Mouse (Mus musculus) neural tube, embryonic 14.5 days (tissue): ENCODE measurements around the gene Prnd. TPM values are rescaled to one million over a fixed set of nuclear protein-coding genes. Genes with fewer than 3 reads are reported as not detected.

Experiments used
- ATAC-seq: fragments of 200-750 bp; cut with Nextera tagmentation; 2 replicates; pipeline ENCODE4 v1.8.0; 2017; ENCODE audit warnings: low read depth, mild to moderate bottlenecking, moderate TSS enrichment, moderate library complexity
- H3K27ac ChIP-seq: fragments of 300-500 bp; sonication (generic); 2 replicates; pipeline ENCODE4 v1.5.1; 2014; ENCODE audit warnings: low read depth, mild to moderate bottlenecking, control low read depth, low read length, moderate library complexity, mixed read lengths
- H3K27me3 ChIP-seq: fragments of 300-500 bp; sonication (generic); 2 replicates; pipeline ENCODE4 v1.6.1; 2014; ENCODE audit warnings: low read length; ENCODE audit not compliant: control insufficient read depth, insufficient read depth
- H3K36me3 ChIP-seq: fragments of 300-500 bp; sonication (generic); 2 replicates; pipeline ENCODE4 v1.6.1; 2014; ENCODE audit warnings: low read length, mixed read lengths; ENCODE audit not compliant: control insufficient read depth, insufficient read depth
- H3K4me1 ChIP-seq: fragments of 300-500 bp; sonication (generic); 2 replicates; pipeline ENCODE4 v1.6.1; 2014; ENCODE audit warnings: low read length; ENCODE audit not compliant: control insufficient read depth, insufficient read depth
- H3K4me2 ChIP-seq: fragments of 300-500 bp; sonication (generic); 2 replicates; pipeline ENCODE4 v1.6.1; 2014; ENCODE audit warnings: mild to moderate bottlenecking, low read depth, low read length, control low read depth
- H3K4me3 ChIP-seq: fragments of 300-500 bp; sonication (generic); 2 replicates; pipeline ENCODE4 v1.5.1; 2014; ENCODE audit warnings: low read depth, low read length, control low read depth, mixed read lengths
- H3K9ac ChIP-seq: fragments of 300-500 bp; sonication (generic); replicated peaks from 2 replicates; pipeline ENCODE4 v1.6.1; 2014; ENCODE audit warnings: low read depth, mild to moderate bottlenecking, control low read depth, low read length, mixed read lengths
- H3K9me3 ChIP-seq: fragments of 300-500 bp; sonication (generic); 2 replicates; pipeline ENCODE4 v1.6.1; 2016; ENCODE audit warnings: low read length; ENCODE audit not compliant: control insufficient read depth
- WGBS: fragments of 180-500 bp; shearing (Covaris S2); extraction: QIAGEN DNeasy Blood & Tissue Kit; methylation state at CpG from one replicate; pipeline ENCODE4 v1.1.7; 2014; 5-methylcytosine and 5-hydroxymethylcytosine counted together
- polyA plus RNA-seq: library from polyadenylated mRNA; unstranded; fragments of >200 nt; fragmentation: Nextera tagmentation; extraction: Ambion mirVana; gene quantifications from 2 replicates; pipeline ENCODE4 v1.2.1, GENCODE M21; 2014

The Prnd gene
- polyA plus RNA-seq, 1 experiment from 2014 or later = 4.8 TPM

DNA sequence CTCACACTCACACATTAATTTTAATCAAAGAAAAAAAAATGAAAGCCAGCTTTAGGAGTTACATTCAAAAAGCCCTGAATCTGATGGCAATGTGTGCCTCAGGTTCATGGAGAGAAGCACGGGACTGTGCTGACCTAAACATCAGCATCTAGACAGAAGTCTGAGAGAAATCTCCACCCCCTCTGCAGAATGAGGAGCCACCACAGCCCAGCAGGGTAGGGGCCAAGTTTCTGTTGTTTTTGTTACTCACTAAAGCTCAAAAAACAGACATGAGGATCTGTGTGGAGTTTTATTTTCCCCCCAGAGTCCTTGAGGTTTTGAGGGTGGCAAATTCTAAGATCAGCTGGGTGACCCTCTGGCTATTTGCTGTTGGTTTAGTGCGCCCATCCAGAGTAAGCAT is 37.9 kb downstream of the Prnd start:
- 82% methylated on average over 2 of the region's 2 CpGs for WGBS
- 0 out of 2 replicates have a peak, but pooled peaks cover 3% of the 10 kb centered on the region for H3K4me1 ChIP-seq
- H3K27me3 ChIP-seq = no peaks in the 10 kb centered on the region
- no peaks in the 10 kb centered on the region for H3K9me3 ChIP-seq
- no peaks in the 10 kb centered on the region for H3K36me3 ChIP-seq
- H3K4me3 ChIP-seq = no peak overlapping the region
- no peak overlapping the region for H3K4me2 ChIP-seq
- H3K9ac ChIP-seq = no peak overlapping the region
- H3K27ac ChIP-seq = no peak overlapping the region
- no peak for ATAC-seq

DNA sequence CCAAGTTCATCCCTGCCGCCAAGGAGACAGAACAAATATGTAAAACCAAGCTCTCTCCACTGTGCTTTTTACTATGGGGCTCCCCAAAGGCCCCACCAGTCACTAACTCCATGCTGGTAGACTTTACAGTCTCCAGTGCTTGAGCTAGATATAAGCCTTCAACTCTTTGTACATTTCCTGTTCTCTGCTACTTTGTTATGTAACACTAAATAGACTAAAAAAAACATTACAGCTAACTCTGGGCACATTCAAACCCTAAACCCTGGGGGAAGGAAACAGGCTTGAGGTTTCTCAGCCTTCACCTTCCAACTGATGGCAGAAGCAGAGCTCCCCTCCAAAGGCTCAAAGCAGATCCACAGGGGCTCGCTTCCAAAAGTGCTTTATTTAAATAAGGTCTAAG is 41.8 kb downstream of the Prnd start:
- WGBS = 86% methylated on average over 2 of the region's 2 CpGs
- H3K4me1 ChIP-seq = 0 out of 2 replicates have a peak, but pooled peaks cover 3% of the 10 kb centered on the region
- H3K9ac ChIP-seq = no peak overlapping the region
- H3K27me3 ChIP-seq = no peaks in the 10 kb centered on the region
- H3K36me3 ChIP-seq = peaks cover 13% of the 10 kb centered on the region; the same call in 1 of the 2 replicates
- no peak overlapping the region for H3K4me3 ChIP-seq
- H3K4me2 ChIP-seq = no peak overlapping the region
- no peak overlapping the region for H3K27ac ChIP-seq
- no peaks in the 10 kb centered on the region for H3K9me3 ChIP-seq
- ATAC-seq = no peak

DNA sequence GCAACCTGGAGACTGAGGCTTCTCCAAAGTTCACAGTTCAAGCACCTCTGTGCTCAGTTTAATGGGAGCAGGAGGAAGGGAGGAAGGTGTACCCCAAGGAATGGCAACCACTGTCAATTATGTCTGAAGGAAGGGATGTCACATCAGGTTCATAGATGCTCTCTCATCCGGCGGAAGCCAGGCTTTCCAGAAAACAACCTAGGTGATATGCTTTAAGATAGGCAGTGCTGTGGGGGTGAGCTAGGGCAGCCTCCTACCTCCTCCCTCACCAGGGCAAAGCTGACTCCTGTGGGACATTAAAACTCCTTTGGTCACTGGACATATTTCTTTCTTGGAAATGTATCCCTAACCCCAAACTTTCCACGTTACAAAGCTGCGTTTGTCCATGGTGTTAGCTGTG is 42.5 kb downstream of the Prnd start:
- 87% methylated on average over 4 of the region's 4 CpGs for WGBS
- no peak for ATAC-seq
- Histone ChIP-seq H3K36me3 (peaks cover 13% of the 10 kb centered on the region; the same call in 1 of the 2 replicates), H3K4me3 (no peak overlapping the region), H3K27ac (no peak overlapping the region), H3K9ac (no peak overlapping the region), H3K4me1 (0 out of 2 replicates have a peak, but pooled peaks cover 3% of the 10 kb centered on the region), H3K4me2 (no peak overlapping the region), H3K27me3 (no peaks in the 10 kb centered on the region), H3K9me3 (no peaks in the 10 kb centered on the region)

DNA sequence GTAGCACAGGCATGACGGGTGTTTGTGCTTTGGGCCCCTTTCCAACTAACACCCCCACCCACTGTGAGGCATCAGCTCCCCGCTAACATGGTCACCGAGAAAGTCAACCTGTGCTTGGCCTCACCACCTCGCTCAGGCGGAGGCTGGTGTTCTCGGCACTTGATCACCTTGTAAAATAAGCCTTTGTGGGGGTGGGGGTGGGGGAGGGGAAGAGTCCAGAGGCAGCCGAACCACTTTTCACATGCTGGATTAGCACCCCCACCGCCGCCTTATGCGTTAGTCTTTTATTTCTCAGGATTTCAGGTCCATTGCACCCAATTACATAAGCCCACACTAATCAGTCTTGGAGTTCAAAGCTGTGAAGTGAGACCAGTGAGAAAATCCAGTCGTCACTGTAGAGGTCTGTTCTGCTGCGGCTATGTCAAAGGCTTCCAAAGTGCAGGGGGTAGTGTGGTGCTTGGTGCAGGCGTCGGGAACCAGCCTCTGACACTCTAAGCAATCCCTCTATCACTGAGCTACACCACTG is 43.0 kb downstream of the Prnd start:
- H3K9me3 ChIP-seq = no peaks in the 10 kb centered on the region
- H3K4me2 ChIP-seq = no peak overlapping the region
- no peak overlapping the region for H3K9ac ChIP-seq
- H3K27ac ChIP-seq = no peak overlapping the region
- ATAC-seq = peak; percentile 51; the same call in 1 of the 2 replicates
- H3K4me3 ChIP-seq = no peak overlapping the region
- H3K27me3 ChIP-seq = no peaks in the 10 kb centered on the region
- 0 out of 2 replicates have a peak, but pooled peaks cover 3% of the 10 kb centered on the region for H3K4me1 ChIP-seq
- peaks cover 13% of the 10 kb centered on the region; the same call in 1 of the 2 replicates for H3K36me3 ChIP-seq
- 35% methylated on average over 14 of the region's 14 CpGs for WGBS

DNA sequence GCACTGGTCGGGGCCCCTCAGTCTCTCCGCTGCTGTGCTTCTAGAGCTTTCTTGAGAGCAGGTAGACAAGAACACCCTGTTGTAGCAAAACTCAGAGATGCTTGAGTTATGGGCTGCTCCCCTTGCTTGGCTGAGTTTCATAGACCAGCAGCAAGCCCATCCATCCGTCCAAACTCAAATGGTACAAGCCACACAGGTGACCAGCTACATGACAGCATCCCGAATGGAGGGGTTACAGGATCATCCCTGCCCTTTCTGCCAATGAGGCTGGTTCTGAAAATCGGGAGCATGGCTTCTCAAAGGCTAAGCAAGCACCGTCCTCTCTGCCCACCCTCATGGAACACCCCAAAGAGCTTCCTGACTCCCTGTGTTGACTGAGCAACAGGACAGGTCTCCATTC is 44.3 kb downstream of the Prnd start:
- Histone ChIP-seq H3K9ac (no peak overlapping the region), H3K27me3 (no peaks in the 10 kb centered on the region), H3K4me2 (no peak overlapping the region), H3K36me3 (peaks cover 18% of the 10 kb centered on the region; the same call in 1 of the 2 replicates), H3K4me1 (0 out of 2 replicates have a peak, but pooled peaks cover 3% of the 10 kb centered on the region), H3K27ac (no peak overlapping the region), H3K9me3 (no peaks in the 10 kb centered on the region), H3K4me3 (no peak overlapping the region)
- ATAC-seq = no peak
- 92% methylated on average over 6 of the region's 6 CpGs for WGBS

DNA sequence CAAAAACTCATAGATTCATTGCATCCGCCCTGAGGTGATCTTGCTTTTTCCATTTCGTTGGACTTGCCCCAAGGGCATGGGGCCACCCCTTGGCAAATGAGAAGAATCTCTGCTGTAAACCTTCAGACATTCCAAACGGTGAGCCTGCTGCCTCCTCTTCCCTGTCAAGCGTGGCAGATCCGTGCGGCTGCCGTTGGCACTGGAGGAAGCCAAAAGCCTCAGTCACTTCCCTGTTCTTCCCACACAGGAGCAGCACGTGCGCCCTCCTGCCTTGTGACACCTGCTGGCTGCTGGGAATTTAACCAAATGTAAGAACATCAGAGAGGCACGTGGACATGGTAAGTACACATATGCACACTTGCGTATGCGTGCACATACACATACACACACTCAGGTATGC is 45.1 kb downstream of the Prnd start:
- 0 out of 2 replicates have a peak, but pooled peaks cover 3% of the 10 kb centered on the region for H3K4me1 ChIP-seq
- no peaks in the 10 kb centered on the region for H3K9me3 ChIP-seq
- no peak overlapping the region for H3K4me3 ChIP-seq

DNA sequence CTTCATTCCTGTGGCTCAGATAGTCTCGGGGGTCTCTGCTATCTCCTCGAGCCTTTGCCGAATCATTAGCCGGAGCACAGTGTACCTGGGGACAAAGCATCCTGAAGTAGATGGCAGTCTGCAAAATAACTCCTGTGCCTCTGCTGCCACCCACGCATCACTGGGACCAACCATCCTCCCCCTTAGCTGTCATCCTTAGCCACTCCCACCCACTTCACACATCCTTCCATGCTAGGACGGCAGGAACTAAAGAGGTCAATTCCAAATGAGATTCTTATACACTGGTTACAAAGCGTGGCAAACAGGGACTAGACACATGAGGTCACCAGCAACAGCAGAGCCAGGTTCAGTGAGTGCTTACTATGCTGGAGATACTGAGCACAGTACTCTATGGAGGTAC is 45.7 kb downstream of the Prnd start:
- no peak overlapping the region for H3K27ac ChIP-seq
- WGBS = 86% methylated on average over 7 of the region's 7 CpGs
- no peaks in the 10 kb centered on the region for H3K27me3 ChIP-seq
- H3K9ac ChIP-seq = no peak overlapping the region
- H3K4me2 ChIP-seq = no peak overlapping the region
- peaks cover 21% of the 10 kb centered on the region; the same call in 1 of the 2 replicates for H3K36me3 ChIP-seq
- H3K4me1 ChIP-seq = 0 out of 2 replicates have a peak, but pooled peaks cover 3% of the 10 kb centered on the region
- ATAC-seq = no peak
- H3K4me3 ChIP-seq = no peak overlapping the region
- no peaks in the 10 kb centered on the region for H3K9me3 ChIP-seq

More for the DNA sequence above, 45.1 kb downstream of the Prnd start:
- WGBS = 97% methylated on average over 12 of the region's 12 CpGs
- Histone ChIP-seq H3K27ac (no peak overlapping the region), H3K36me3 (peaks cover 21% of the 10 kb centered on the region; the same call in 1 of the 2 replicates), H3K27me3 (no peaks in the 10 kb centered on the region), H3K4me2 (no peak overlapping the region), H3K9ac (no peak overlapping the region)
- ATAC-seq = no peak

DNA sequence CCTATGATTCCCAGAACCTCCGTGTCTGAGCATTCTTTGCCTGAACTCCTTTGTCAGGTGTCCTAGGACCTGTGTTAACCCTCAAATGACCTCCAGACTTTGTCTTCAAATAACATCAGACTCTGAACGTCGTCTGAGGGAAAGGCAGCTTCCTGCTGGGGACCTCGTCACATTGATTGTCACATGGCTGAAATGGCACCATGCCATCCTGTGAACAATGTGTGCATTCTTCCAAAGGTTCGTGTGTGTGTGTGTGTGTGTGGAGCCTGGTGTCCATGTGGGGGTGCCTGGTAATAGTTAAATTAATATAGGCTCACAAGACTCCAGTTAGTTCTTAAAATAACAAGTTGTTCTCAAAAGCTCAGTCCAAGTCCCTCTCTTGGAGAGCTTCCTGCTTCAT is 46.7 kb downstream of the Prnd start:
- Histone ChIP-seq H3K9me3 (no peaks in the 10 kb centered on the region), H3K9ac (no peak overlapping the region), H3K4me1 (0 out of 2 replicates have a peak, but pooled peaks cover 3% of the 10 kb centered on the region), H3K36me3 (peaks cover 28% of the 10 kb centered on the region; the same call in 1 of the 2 replicates), H3K4me3 (no peak overlapping the region), H3K27me3 (no peaks in the 10 kb centered on the region), H3K27ac (no peak overlapping the region), H3K4me2 (no peak overlapping the region)
- WGBS = 35% methylated on average over 5 of the region's 5 CpGs
- no peak for ATAC-seq

DNA sequence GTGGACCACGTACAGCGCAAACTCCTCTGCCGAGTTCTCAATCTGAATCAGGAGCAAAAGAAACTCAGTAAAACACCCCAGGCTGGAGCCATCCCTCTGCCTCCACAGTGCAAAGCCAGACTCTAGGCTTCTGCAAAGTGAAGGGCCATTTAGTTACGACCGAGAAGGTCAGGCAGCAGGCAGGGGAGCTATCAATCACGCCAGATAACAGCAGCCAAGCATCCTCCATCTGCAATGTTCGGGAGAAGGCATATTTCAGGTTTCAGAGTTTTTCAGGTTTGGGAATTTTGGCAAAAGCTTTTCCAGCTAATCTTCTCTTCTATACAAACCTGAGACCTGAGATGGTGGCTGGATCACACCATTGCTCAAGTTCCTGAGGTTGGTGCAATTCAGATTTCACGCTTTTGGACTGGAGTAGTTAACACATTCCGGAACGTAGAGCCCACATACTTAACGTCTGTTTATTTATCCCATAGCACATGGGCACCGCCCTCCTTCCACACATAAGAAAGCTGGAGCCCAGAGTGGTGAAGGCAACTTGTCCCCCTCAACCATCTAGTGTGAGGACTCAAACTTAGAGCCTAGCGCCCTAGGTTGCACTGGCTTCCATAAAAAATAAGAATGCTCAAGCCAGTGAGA is 51.2 kb downstream of the Prnd start:
- 60% methylated on average over 13 of the region's 13 CpGs for WGBS
- no peak overlapping the region for H3K9ac ChIP-seq
- H3K9me3 ChIP-seq = no peaks in the 10 kb centered on the region
- H3K4me2 ChIP-seq = no peak overlapping the region
- no peak for ATAC-seq
- H3K27me3 ChIP-seq = no peaks in the 10 kb centered on the region
- H3K36me3 ChIP-seq = peaks cover 25% of the 10 kb centered on the region; the same call in 1 of the 2 replicates
- no peaks in the 10 kb centered on the region for H3K4me1 ChIP-seq
- H3K4me3 ChIP-seq = no peak overlapping the region
- H3K27ac ChIP-seq = no peak overlapping the region
